Mouse (Mus musculus) splenic B cell, adult 2 months (primary cell): ENCODE measurements around the gene Vwa8.

ENCODE experiments used
- DNase-seq: peaks from one replicate; pipeline ENCODE4 v3.0.0-alpha.2; 2011; ENCODE audit warnings: low read depth, low spot score
- H3K27me3 ChIP-seq: 2 replicates; pipeline ENCODE4 v1.6.1; 2012; ENCODE audit warnings: mild to moderate bottlenecking, low read length, moderate library complexity, mixed read lengths; ENCODE audit not compliant: control insufficient read depth, poor library complexity, insufficient read depth, severe bottlenecking
- H3K36me3 ChIP-seq: 2 replicates; pipeline ENCODE4 v1.6.1; 2012; ENCODE audit warnings: mild to moderate bottlenecking, low read length, moderate library complexity, mixed read lengths; ENCODE audit not compliant: control insufficient read depth, poor library complexity, insufficient read depth, severe bottlenecking

Vwa8 gene

GRCm38 (mm10) chr14:79227955-79228354, 379.1 kb downstream of the Vwa8 start:
- no peaks in the 10 kb centered on the region for H3K36me3 ChIP-seq
- no peaks in the 10 kb centered on the region for H3K27me3 ChIP-seq
- no peak for DNase-seq

- Histone ChIP-seq H3K27me3 (no peaks in the 10 kb centered on the region), H3K36me3 (no peaks in the 10 kb centered on the region)
- DNase-seq, result no peak
Measured at GRCm38 (mm10) chr14:79231677-79232076, 382.8 kb downstream of the Vwa8 start.

GRCm38 (mm10) chr14:79233697-79234096, 384.8 kb downstream of the Vwa8 start:
- Histone ChIP-seq H3K36me3 (no peaks in the 10 kb centered on the region), H3K27me3 (no peaks in the 10 kb centered on the region)
- peak; percentile 15 for DNase-seq

- Histone ChIP-seq H3K36me3 (no peaks in the 10 kb centered on the region), H3K27me3 (no peaks in the 10 kb centered on the region)
- DNase-seq, result peak; percentile 20
Measured at GRCm38 (mm10) chr14:79234513-79234912, 385.7 kb downstream of the Vwa8 start.

- no peaks in the 10 kb centered on the region for H3K36me3 ChIP-seq
- no peaks in the 10 kb centered on the region for H3K27me3 ChIP-seq
- no peak for DNase-seq
Measured at GRCm38 (mm10) chr14:79235157-79235556, 386.3 kb downstream of the Vwa8 start.

- DNase-seq, result no peak
- H3K27me3 ChIP-seq, result no peaks in the 10 kb centered on the region
Measured at GRCm38 (mm10) chr14:79236261-79236660, 387.4 kb downstream of the Vwa8 start.

GRCm38 (mm10) chr14:79239402-79239801, 390.6 kb downstream of the Vwa8 start:
- no peak for DNase-seq
- Histone ChIP-seq H3K36me3 (no peaks in the 10 kb centered on the region), H3K27me3 (no peaks in the 10 kb centered on the region)

More at GRCm38 (mm10) chr14:79236261-79236660, 387.4 kb downstream of the Vwa8 start:
- H3K36me3 ChIP-seq, result no peaks in the 10 kb centered on the region

- Histone ChIP-seq H3K27me3 (no peaks in the 10 kb centered on the region), H3K36me3 (no peaks in the 10 kb centered on the region)
- DNase-seq, result no peak
Measured at GRCm38 (mm10) chr14:79241057-79241570, 392.3 kb downstream of the Vwa8 start.

- no peak for DNase-seq
- Histone ChIP-seq H3K27me3 (no peaks in the 10 kb centered on the region), H3K36me3 (no peaks in the 10 kb centered on the region)
Measured at GRCm38 (mm10) chr14:79241656-79242385, 393.0 kb downstream of the Vwa8 start.

GRCm38 (mm10) chr14:79242386-79242720, 393.5 kb downstream of the Vwa8 start:
- Histone ChIP-seq H3K36me3 (no peaks in the 10 kb centered on the region), H3K27me3 (no peaks in the 10 kb centered on the region)
- no peak for DNase-seq

- DNase-seq, result peak; percentile 49
- no peaks in the 10 kb centered on the region for H3K36me3 ChIP-seq
- no peaks in the 10 kb centered on the region for H3K27me3 ChIP-seq
Measured at GRCm38 (mm10) chr14:79243038-79243883, 394.4 kb downstream of the Vwa8 start.

- Histone ChIP-seq H3K27me3 (no peaks in the 10 kb centered on the region), H3K36me3 (no peaks in the 10 kb centered on the region)
- DNase-seq, result no peak
Measured at GRCm38 (mm10) chr14:79244571-79244970, 395.7 kb downstream of the Vwa8 start.

- no peaks in the 10 kb centered on the region for H3K36me3 ChIP-seq
- DNase-seq, result no peak
- H3K27me3 ChIP-seq, result no peaks in the 10 kb centered on the region
Measured at GRCm38 (mm10) chr14:79251727-79252285, 403.0 kb downstream of the Vwa8 start.
